Mouse (Mus musculus) forebrain, postnatal 0 days (tissue): ENCODE data around the gene Zfp810. TPM values are rescaled to one million over a fixed set of nuclear protein-coding genes. Genes with fewer than 3 reads are reported as not detected.

Experiments
- ATAC-seq: fragments of 200-750 bp; cut with Nextera tagmentation; 2 replicates; pipeline ENCODE4 v1.8.0; 2017; ENCODE audit warnings: mild to moderate bottlenecking, moderate library complexity
- DNase-seq: peaks from one replicate; pipeline ENCODE4 v3.0.0-alpha.2; 2015
- H3K27ac ChIP-seq: fragments of 300-500 bp; sonication (generic); 2 replicates; pipeline ENCODE4 v1.5.1; 2014; ENCODE audit warnings: low read depth, mild to moderate bottlenecking, antibody characterized with exemption, low read length, moderate library complexity, mixed read lengths
- H3K27me3 ChIP-seq: fragments of 300-500 bp; sonication (generic); 2 replicates; pipeline ENCODE4 v1.6.1; 2014; ENCODE audit warnings: mild to moderate bottlenecking, low read length, mixed read lengths; ENCODE audit not compliant: insufficient read depth
- H3K36me3 ChIP-seq: fragments of 300-500 bp; sonication (generic); 2 replicates; pipeline ENCODE4 v1.6.1; 2014; ENCODE audit warnings: mild to moderate bottlenecking, moderate library complexity; ENCODE audit not compliant: insufficient read depth
- H3K4me1 ChIP-seq: fragments of 300-500 bp; sonication (generic); 2 replicates; pipeline ENCODE4 v1.6.1; 2014; ENCODE audit warnings: antibody characterized with exemption; ENCODE audit not compliant: insufficient read depth
- H3K4me2 ChIP-seq: fragments of 300-500 bp; sonication (generic); 2 replicates; pipeline ENCODE4 v1.6.1; 2014; ENCODE audit warnings: low read depth, mild to moderate bottlenecking, moderate library complexity
- H3K4me3 ChIP-seq: fragments of 300-500 bp; sonication (generic); 2 replicates; pipeline ENCODE4 v1.5.1; 2014; ENCODE audit warnings: low read depth, low read length, mixed read lengths
- H3K9ac ChIP-seq: fragments of 300-500 bp; sonication (generic); 2 replicates; pipeline ENCODE4 v1.6.1; 2014; ENCODE audit warnings: mild to moderate bottlenecking
- H3K9me3 ChIP-seq: fragments of 300-500 bp; sonication (generic); 2 replicates; pipeline ENCODE4 v1.6.1; 2016; ENCODE audit warnings: low read length
- CTCF ChIP-seq: sonication (generic); IDR thresholded peaks from 2 replicates; pipeline ENCODE4 v1.5.1; 2016; ENCODE audit warnings: antibody characterized with exemption, control low read depth, low read depth
- WGBS: fragments of 180-500 bp; shearing (Covaris S2); extraction: QIAGEN DNeasy Blood & Tissue Kit; methylation state at CpG from one replicate; pipeline ENCODE4 v1.1.7; 2014; 5-methylcytosine and 5-hydroxymethylcytosine counted together
- polyA plus RNA-seq: library from polyadenylated mRNA; unstranded; fragments of >200 nt; fragmentation: Nextera tagmentation; extraction: Ambion mirVana; gene quantifications from 2 replicates; pipeline ENCODE4 v1.2.1, GENCODE M21; 2015
- total RNA-seq: library from RNA; depleted of rRNA; stranded (reverse); fragments of >200 nt; gene quantifications from 2 replicates; pipeline ENCODE4 v1.2.3, GENCODE M21; 2014; rRNA removed

Zfp810 gene
- total RNA-seq: 37.1 and 51.3 TPM in 2 replicates
- polyA plus RNA-seq: 20.1 and 27.5 TPM in 2 replicates

DNA sequence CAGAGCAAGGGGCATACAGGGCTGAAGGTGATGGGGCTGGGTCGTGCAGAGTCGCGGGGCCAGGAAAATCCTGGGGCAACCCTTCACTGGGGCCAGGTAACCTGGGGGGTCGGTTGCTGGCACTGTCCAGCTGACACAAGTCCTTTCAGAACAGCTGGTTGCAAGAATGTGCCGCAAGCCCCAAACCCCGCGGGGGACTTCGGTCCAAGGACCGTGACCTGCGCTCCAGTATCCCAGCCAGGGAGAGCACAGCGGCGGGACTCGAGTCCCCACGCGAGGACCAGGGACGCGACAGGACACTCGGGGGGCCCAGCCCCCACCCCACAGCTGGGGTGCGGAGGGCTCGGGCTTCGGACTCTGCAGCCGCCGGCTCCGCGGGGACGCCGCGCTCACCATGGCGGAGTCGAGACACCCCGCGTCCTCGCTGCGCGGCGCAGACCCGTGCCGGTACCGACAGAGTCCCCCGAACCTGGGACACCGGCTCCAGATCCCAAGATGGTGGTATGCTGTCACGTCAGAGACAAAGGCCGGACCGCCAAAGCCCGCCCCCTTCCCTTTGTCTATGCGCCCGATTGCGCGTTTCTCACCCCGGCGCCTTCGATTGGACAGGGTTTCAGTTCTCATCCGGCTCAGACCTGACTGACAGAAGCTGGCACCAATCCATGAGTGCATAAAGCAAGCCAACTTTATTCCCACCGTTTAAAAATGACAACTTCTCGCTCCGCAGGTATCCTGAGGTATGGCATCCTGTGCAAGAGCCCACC is at the start of gene Zfp810:
Gene Zfp810 (minus strand): TSS at position 493 of the 764 bp plus-strand sequence.
- Histone ChIP-seq H3K4me2 (peak within 1 kb of the TSS; percentile 86), H3K27ac (peak within 1 kb of the TSS; percentile 93), H3K36me3 (peaks cover 21% of the 10 kb centered on the region), H3K27me3 (no peaks in the 10 kb centered on the region), H3K4me3 (peak within 1 kb of the TSS; percentile 91), H3K4me1 (peaks cover 7% of the 10 kb centered on the region; the same call in 1 of the 2 replicates), H3K9ac (peak within 1 kb of the TSS; percentile 99), H3K9me3 (peaks cover 10% of the 10 kb centered on the region; the same call in 1 of the 2 replicates)
- WGBS: under 1% methylated on average over 56 of the region's 56 CpGs
- ATAC-seq (peak; percentile 100), DNase-seq (peak; percentile 97)
- TF ChIP-seq CTCF: no peak

DNA sequence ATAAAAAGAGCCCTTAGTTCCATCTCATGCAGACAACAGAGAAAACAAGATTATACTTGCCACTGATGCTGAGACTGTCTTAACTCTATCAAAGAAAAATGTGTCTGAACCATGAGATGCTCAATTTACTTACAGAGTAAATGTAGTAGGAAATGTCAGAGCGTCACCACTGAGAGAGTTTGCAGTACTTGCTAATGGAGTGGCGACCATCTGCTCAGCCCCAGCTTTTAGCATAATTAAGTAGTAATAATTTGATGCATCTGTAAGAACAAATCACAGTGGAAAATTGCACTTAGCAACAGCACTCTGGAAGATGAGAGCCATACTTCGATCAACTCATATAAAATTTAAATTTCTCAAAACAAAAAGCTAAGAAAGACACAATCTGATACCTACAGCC is 48.5 kb upstream of the Zfp810 start:
- H3K27ac ChIP-seq: no peak overlapping the region
- DNase-seq (no peak), ATAC-seq (peak; percentile 32; the same call in 1 of the 2 replicates)
- no peak for TF ChIP-seq CTCF
- no peak overlapping the region for H3K4me2 ChIP-seq
- H3K9me3 ChIP-seq: no peaks in the 10 kb centered on the region
- no peaks in the 10 kb centered on the region for H3K27me3 ChIP-seq
- no peak overlapping the region for H3K4me3 ChIP-seq
- H3K9ac ChIP-seq: no peak overlapping the region
- H3K36me3 ChIP-seq: 0 out of 2 replicates have a peak, but pooled peaks cover 4% of the 10 kb centered on the region
- 46% methylated on average over 3 of the region's 3 CpGs for WGBS
- no peaks in the 10 kb centered on the region for H3K4me1 ChIP-seq

DNA sequence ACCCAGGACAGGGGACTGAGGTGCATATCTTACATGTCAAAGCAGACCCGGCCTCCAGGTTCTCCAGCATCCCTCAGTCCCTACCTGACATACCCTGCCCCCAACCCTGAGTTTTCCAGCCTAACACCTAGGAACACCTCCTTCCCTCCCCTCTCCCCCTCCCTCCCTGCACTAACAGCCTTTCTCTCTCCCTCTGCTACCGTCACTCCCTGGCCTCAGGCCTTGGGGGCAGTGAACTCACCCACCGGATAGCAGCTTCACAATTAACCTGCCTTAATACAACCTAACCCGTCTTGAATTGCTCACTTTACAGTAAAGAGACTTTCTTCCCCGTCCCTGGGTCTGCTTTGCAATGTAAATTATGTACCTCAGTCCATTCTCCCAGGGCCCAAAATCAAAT is 46.5 kb upstream of the Zfp810 start:
- H3K27me3 ChIP-seq: no peaks in the 10 kb centered on the region
- no peak overlapping the region for H3K4me3 ChIP-seq
- H3K4me1 ChIP-seq: no peaks in the 10 kb centered on the region
- TF ChIP-seq CTCF: no peak
- H3K9me3 ChIP-seq: no peaks in the 10 kb centered on the region
- ATAC-seq (no peak), DNase-seq (no peak)
- H3K4me2 ChIP-seq: no peak overlapping the region
- WGBS: 78% methylated on average over 5 of the region's 5 CpGs
- H3K9ac ChIP-seq: no peak overlapping the region
- 0 out of 2 replicates have a peak, but pooled peaks cover 4% of the 10 kb centered on the region for H3K36me3 ChIP-seq
- H3K27ac ChIP-seq: no peak overlapping the region

DNA sequence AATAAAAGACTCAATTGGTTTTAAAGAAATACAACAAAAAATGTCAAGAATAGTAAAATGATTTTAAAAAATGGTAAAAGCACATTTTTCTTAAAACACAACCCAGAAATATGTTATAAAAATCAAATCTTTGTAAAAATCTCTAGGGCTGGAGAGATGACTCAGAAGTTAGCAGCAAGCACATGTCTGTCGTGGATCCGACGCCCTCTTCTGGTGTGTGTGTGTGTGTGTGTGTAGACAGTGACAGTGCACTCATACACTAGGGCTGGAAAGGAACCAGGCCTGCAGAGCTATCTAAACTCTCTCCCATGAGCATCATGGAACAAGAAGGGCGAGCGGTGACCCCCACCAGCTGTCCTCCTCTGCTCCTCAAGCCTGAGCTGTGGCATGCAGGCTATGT is 46.0 kb upstream of the Zfp810 start:
- no peaks in the 10 kb centered on the region for H3K27me3 ChIP-seq
- DNase-seq (no peak), ATAC-seq (no peak)
- H3K36me3 ChIP-seq: 0 out of 2 replicates have a peak, but pooled peaks cover 4% of the 10 kb centered on the region
- H3K4me3 ChIP-seq: no peak overlapping the region
- H3K27ac ChIP-seq: no peak overlapping the region
- 96% methylated on average over 5 of the region's 5 CpGs for WGBS
- peak; percentile 16; the same call in 1 of the 2 replicates for TF ChIP-seq CTCF
- H3K4me2 ChIP-seq: no peak overlapping the region
- H3K9ac ChIP-seq: no peak overlapping the region
- H3K9me3 ChIP-seq: no peaks in the 10 kb centered on the region
- no peaks in the 10 kb centered on the region for H3K4me1 ChIP-seq

DNA sequence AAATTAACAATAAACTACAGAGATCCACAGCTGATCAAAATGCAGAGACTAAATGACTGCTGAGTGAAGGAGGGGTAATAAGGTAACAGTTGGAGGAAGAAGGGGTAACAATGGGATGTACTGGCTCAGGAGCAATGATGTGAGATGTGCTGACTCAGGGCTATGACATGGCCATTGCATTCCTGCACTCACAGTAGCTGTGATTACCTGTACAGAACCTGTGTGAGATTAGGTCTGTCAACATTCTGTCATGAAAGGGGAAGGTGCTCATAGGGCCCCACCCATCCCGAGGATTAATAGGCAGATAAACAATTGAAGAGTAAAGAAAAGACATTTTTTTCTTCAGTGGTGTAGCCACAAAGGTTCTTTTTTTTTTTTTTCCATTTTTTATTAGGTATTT is 32.9 kb upstream of the Zfp810 start:
- Histone ChIP-seq H3K9me3 (no peaks in the 10 kb centered on the region), H3K27me3 (no peaks in the 10 kb centered on the region), H3K9ac (no peak overlapping the region), H3K4me3 (no peak overlapping the region), H3K36me3 (no peaks in the 10 kb centered on the region), H3K27ac (no peak overlapping the region), H3K4me2 (no peak overlapping the region), H3K4me1 (no peaks in the 10 kb centered on the region)
- WGBS: 92% methylated on average over 1 of the region's 1 CpGs
- no peak for TF ChIP-seq CTCF
- DNase-seq (no peak), ATAC-seq (no peak)

DNA sequence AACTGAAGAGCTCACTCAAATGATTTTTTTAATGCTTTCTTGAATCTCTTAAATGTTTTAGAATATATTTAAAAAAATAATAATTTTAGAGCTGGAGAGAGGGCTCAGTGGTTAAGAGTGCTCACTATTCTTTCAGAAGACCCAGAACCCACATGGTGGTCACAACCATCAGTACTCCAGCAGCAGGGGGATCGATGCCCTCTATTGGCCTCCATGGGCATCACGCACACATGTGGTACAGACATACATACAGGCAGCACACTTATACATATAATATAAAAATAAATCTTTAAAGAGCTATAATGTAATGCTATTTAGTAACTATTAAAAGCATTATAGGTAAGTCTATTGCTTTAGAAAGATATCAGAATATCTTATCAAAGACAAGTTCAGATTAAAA is 29.8 kb upstream of the Zfp810 start:
- Histone ChIP-seq H3K27me3 (no peaks in the 10 kb centered on the region), H3K36me3 (no peaks in the 10 kb centered on the region), H3K4me3 (no peak overlapping the region), H3K9ac (no peak overlapping the region), H3K4me1 (no peaks in the 10 kb centered on the region), H3K27ac (no peak overlapping the region), H3K4me2 (no peak overlapping the region), H3K9me3 (no peaks in the 10 kb centered on the region)
- 99% methylated on average over 2 of the region's 2 CpGs for WGBS
- no peak for DNase-seq
- no peak for ATAC-seq
- TF ChIP-seq CTCF: no peak
